Mouse (Mus musculus) liver, embryonic 13.5 days (tissue): Measurements from ENCODE around the gene Cacna1b. TPM values are rescaled to one million over a fixed set of nuclear protein-coding genes. Genes with fewer than 3 reads are reported as not detected.

Experiments
- ATAC-seq: fragments of 200-750 bp; cut with Nextera tagmentation; 2 replicates; pipeline ENCODE4 v1.8.0; 2017; ENCODE audit warnings: low read depth, mild to moderate bottlenecking, moderate number of reproducible peaks, moderate library complexity
- DNase-seq: peaks from one replicate; pipeline ENCODE4 v3.0.0; 2022
- H3K27ac ChIP-seq: fragments of 300-500 bp; sonication (generic); 2 replicates; pipeline ENCODE4 v1.5.1; 2015; ENCODE audit warnings: moderate library complexity, mild to moderate bottlenecking, inconsistent platforms
- H3K27me3 ChIP-seq: fragments of 300-500 bp; sonication (generic); 2 replicates; pipeline ENCODE4 v1.6.1; 2015; ENCODE audit warnings: mild to moderate bottlenecking, inconsistent platforms
- H3K36me3 ChIP-seq: fragments of 300-500 bp; sonication (generic); 2 replicates; pipeline ENCODE4 v1.6.1; 2015; ENCODE audit warnings: mild to moderate bottlenecking, inconsistent platforms
- H3K4me1 ChIP-seq: fragments of 300-500 bp; sonication (generic); replicated peaks from 2 replicates; pipeline ENCODE4 v1.6.1; 2015; ENCODE audit warnings: inconsistent platforms
- H3K4me2 ChIP-seq: fragments of 300-500 bp; sonication (generic); 2 replicates; pipeline ENCODE4 v1.6.1; 2015; ENCODE audit warnings: inconsistent platforms, mild to moderate bottlenecking, moderate library complexity
- H3K4me3 ChIP-seq: fragments of 300-500 bp; sonication (generic); replicated peaks from 2 replicates; pipeline ENCODE4 v1.5.1; 2015; ENCODE audit warnings: mild to moderate bottlenecking, inconsistent platforms
- H3K9ac ChIP-seq: fragments of 300-500 bp; sonication (generic); 2 replicates; pipeline ENCODE4 v1.6.1; 2015; ENCODE audit warnings: mild to moderate bottlenecking, inconsistent platforms
- H3K9me3 ChIP-seq: fragments of 300-500 bp; sonication (generic); replicated peaks from 2 replicates; pipeline ENCODE4 v1.6.1; 2016; ENCODE audit warnings: inconsistent platforms
- WGBS: fragments of 180-500 bp; shearing (Covaris S2); methylation state at CpG from one replicate; pipeline ENCODE4 v1.1.7; 2015; ENCODE audit not compliant: insufficient replicate concordance; 5-methylcytosine and 5-hydroxymethylcytosine counted together
- polyA plus RNA-seq: library from polyadenylated mRNA; unstranded; fragments of >200 nt; fragmentation: Nextera tagmentation; extraction: Ambion mirVana; gene quantifications from 2 replicates; pipeline ENCODE4 v1.2.1, GENCODE M21; 2015

Cacna1b gene
- polyA plus RNA-seq, result 0.03 and 0.15 TPM in 2 replicates

DNA sequence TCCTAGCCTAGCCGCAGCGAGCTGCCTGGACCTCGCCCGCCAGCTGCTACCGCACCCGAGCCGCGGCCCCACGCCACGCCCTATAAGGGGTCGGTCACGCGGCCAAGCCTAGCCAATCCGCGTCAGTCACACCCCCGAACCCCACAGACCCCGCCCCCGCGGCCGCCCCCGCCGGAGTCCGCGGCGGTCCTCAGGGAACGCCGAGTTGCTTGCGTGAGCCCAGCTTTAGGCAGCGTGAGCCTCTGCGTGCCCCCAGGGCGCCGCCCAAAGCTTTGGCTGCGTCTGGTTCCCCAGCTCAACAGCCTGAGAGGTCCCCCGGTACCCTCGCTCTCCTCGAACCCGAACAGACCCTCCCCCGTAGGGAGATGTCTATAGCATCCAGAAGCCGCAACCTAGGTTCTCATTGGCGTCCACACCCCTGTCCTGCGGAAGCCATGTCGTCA is at the start of gene Cacna1b:
Cacna1b (minus strand) TSS at position 38 of the 443 bp plus-strand sequence.
- Histone ChIP-seq H3K4me3 (peak within 1 kb of the TSS; percentile 55), H3K9ac (no peak within 1 kb of the TSS), H3K4me1 (peaks cover 19% of the 10 kb centered on the region), H3K27me3 (peaks cover 58% of the 10 kb centered on the region), H3K9me3 (no peaks in the 10 kb centered on the region), H3K27ac (no peak within 1 kb of the TSS), H3K36me3 (no peaks in the 10 kb centered on the region), H3K4me2 (peak within 1 kb of the TSS; percentile 75)
- DNase-seq (peak; percentile 42), ATAC-seq (peak; percentile 74)
- WGBS, result under 1% methylated on average over 37 of the region's 42 CpGs

DNA sequence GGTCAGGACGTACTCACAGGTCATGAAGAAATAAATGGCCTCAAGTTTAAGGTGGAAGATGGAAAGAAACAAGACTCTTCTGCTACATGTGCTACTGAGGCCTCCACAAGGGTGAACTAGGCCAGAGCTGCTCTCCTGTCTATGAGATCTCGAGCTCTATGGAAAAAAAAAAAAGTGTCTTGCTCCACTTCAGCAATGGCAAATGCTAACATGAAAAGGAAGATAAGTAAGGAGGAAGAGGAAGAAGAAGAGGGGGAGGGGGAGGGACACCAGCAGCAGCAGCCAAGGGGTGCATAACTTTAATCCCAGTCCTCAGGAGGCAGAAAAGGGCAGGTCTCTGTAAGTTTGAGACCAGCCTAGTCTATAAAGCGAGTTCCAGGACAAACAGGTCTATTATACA is 46.8 kb upstream of the Cacna1b start:
- no peaks in the 10 kb centered on the region for H3K27me3 ChIP-seq
- 71% methylated on average over 3 of the region's 3 CpGs for WGBS
- DNase-seq (no peak), ATAC-seq (no peak)
- no peaks in the 10 kb centered on the region for H3K9me3 ChIP-seq
- H3K36me3 ChIP-seq, result peaks cover 72% of the 10 kb centered on the region
- no peaks in the 10 kb centered on the region for H3K4me1 ChIP-seq
- no peak overlapping the region for H3K4me3 ChIP-seq
- no peak overlapping the region for H3K27ac ChIP-seq
- no peak overlapping the region for H3K4me2 ChIP-seq
- no peak overlapping the region for H3K9ac ChIP-seq

DNA sequence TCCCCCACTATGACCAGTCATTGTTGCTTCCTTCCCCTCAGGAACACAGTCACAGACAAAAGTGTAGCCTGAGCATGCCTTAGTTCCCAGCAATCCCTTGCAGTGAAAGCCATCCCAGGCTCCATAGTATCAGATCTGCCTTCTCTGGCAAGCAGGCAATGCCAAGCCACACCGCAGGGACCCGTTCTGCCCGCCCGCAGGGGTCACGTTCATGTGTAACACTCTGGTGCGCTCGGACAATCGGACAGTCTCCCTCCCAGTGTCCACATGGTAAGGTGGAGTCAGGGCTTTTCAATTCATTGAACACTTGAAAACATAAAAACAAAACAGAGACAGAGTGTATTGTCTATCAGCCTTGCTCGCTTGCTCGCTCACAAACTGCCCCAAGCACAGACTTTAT is 44.7 kb upstream of the Cacna1b start:
- no peak overlapping the region for H3K4me3 ChIP-seq
- no peak overlapping the region for H3K27ac ChIP-seq
- no peaks in the 10 kb centered on the region for H3K4me1 ChIP-seq
- H3K9me3 ChIP-seq, result no peaks in the 10 kb centered on the region
- no peaks in the 10 kb centered on the region for H3K27me3 ChIP-seq
- 90% methylated on average over 10 of the region's 10 CpGs for WGBS
- H3K36me3 ChIP-seq, result peaks cover 76% of the 10 kb centered on the region
- ATAC-seq (no peak), DNase-seq (no peak)
- no peak overlapping the region for H3K4me2 ChIP-seq
- no peak overlapping the region for H3K9ac ChIP-seq

- Histone ChIP-seq H3K36me3 (peaks cover 77% of the 10 kb centered on the region), H3K9ac (no peak overlapping the region), H3K4me1 (no peaks in the 10 kb centered on the region), H3K27ac (no peak overlapping the region), H3K27me3 (no peaks in the 10 kb centered on the region), H3K9me3 (no peaks in the 10 kb centered on the region), H3K4me2 (no peak overlapping the region), H3K4me3 (no peak overlapping the region)
- DNase-seq, result no peak
- no peak for ATAC-seq
- 78% methylated on average over 3 of the region's 3 CpGs for WGBS
Observed at GRCm38 (mm10) chr2:24807036-24807435, 44.1 kb upstream of the Cacna1b start.

DNA sequence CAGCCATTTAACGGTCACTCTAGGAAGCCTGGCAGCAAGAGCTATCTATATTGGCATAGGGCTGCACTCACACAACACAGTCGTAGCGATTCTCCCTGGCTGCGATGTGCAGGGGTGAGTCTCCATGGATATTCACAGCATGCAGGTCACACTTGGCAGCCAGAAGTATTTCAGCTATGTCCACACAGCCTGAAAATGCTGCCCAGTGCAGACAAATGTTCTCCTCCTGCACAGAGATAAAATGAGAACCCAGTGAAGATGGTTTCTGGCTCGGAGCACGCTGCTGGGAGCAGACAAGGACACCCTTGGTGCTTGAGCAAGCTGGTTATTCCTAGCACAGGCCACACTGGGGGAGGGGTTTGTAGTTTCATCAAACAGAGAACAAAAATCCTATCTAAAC is 43.2 kb upstream of the Cacna1b start:
- no peak overlapping the region for H3K9ac ChIP-seq
- 81% methylated on average over 6 of the region's 6 CpGs for WGBS
- ATAC-seq (no peak), DNase-seq (no peak)
- H3K27ac ChIP-seq, result no peak overlapping the region
- no peak overlapping the region for H3K4me2 ChIP-seq
- H3K4me1 ChIP-seq, result no peaks in the 10 kb centered on the region
- no peaks in the 10 kb centered on the region for H3K27me3 ChIP-seq
- H3K36me3 ChIP-seq, result peaks cover 85% of the 10 kb centered on the region
- H3K4me3 ChIP-seq, result no peak overlapping the region
- no peaks in the 10 kb centered on the region for H3K9me3 ChIP-seq

- Histone ChIP-seq H3K4me3 (no peak overlapping the region), H3K4me1 (no peaks in the 10 kb centered on the region), H3K9ac (no peak overlapping the region), H3K27me3 (no peaks in the 10 kb centered on the region), H3K27ac (no peak overlapping the region), H3K4me2 (no peak overlapping the region), H3K36me3 (peaks cover 87% of the 10 kb centered on the region), H3K9me3 (no peaks in the 10 kb centered on the region)
- WGBS, result 75% methylated on average over 4 of the region's 4 CpGs
- DNase-seq, result no peak
- ATAC-seq, result no peak
Observed at GRCm38 (mm10) chr2:24805621-24806020, 42.7 kb upstream of the Cacna1b start.

DNA sequence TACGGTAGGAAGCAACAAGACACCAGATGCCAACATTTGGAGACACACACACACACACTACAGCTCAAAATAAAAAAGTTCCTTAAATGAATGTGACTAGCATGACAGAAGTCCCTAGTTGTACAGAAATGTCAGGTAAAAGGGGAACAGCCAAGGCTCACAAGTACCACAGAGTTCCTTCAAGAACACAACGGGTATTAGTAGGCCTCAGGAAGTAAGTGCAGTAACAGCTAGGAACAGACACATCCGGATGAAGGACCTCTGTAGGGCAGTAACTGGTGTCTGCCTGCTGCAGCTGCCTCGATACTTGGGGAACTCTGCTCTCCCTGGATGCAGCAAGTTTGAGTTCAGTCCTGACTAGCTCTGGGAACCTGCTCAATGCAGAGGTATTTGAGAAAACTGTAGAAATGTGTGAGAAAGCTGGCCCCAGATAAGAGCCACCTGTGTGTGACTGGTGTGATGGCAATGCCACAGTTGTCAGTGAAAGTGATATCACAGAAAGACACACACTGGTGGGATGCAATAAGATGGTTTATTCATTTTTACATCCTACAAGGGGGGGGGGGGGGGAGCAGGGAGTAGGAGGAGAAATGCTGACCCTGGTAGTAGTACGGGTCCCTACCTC is 34.0 kb upstream of the Cacna1b start:
- peak; percentile 61 for ATAC-seq

GRCm38 (mm10) chr2:24787250-24787649 is 24.3 kb upstream of the Cacna1b start:
- Histone ChIP-seq H3K4me1 (no peaks in the 10 kb centered on the region), H3K27ac (no peak overlapping the region), H3K9ac (no peak overlapping the region), H3K27me3 (no peaks in the 10 kb centered on the region), H3K36me3 (peaks cover 22% of the 10 kb centered on the region), H3K4me2 (no peak overlapping the region), H3K4me3 (no peak overlapping the region), H3K9me3 (no peaks in the 10 kb centered on the region)
- no peak for ATAC-seq
- no peak for DNase-seq
- 76% methylated on average over 4 of the region's 4 CpGs for WGBS

More for the DNA sequence above, 34.0 kb upstream of the Cacna1b start:
- Histone ChIP-seq H3K4me3 (no peak overlapping the region), H3K4me1 (peaks cover 12% of the 10 kb centered on the region), H3K9ac (no peak overlapping the region), H3K9me3 (no peaks in the 10 kb centered on the region), H3K36me3 (peaks cover 74% of the 10 kb centered on the region), H3K4me2 (no peak overlapping the region), H3K27me3 (no peaks in the 10 kb centered on the region), H3K27ac (no peak overlapping the region)
- DNase-seq, result no peak
- WGBS, result 49% methylated on average over 5 of the region's 5 CpGs

GRCm38 (mm10) chr2:24781253-24781652 is 18.3 kb upstream of the Cacna1b start:
- no peak overlapping the region for H3K27ac ChIP-seq
- H3K36me3 ChIP-seq, result no peaks in the 10 kb centered on the region
- DNase-seq (no peak), ATAC-seq (no peak)
- H3K9ac ChIP-seq, result no peak overlapping the region
- H3K4me3 ChIP-seq, result no peak overlapping the region
- no peaks in the 10 kb centered on the region for H3K27me3 ChIP-seq
- H3K4me2 ChIP-seq, result no peak overlapping the region
- no peaks in the 10 kb centered on the region for H3K9me3 ChIP-seq
- WGBS, result 31% methylated on average over 4 of the region's 4 CpGs
- H3K4me1 ChIP-seq, result no peaks in the 10 kb centered on the region

- no peak overlapping the region for H3K9ac ChIP-seq
- H3K27ac ChIP-seq, result no peak overlapping the region
- no peak overlapping the region for H3K4me2 ChIP-seq
- no peaks in the 10 kb centered on the region for H3K36me3 ChIP-seq
- H3K27me3 ChIP-seq, result no peaks in the 10 kb centered on the region
- ATAC-seq, result no peak
- no peaks in the 10 kb centered on the region for H3K9me3 ChIP-seq
- H3K4me1 ChIP-seq, result no peaks in the 10 kb centered on the region
- WGBS, result 13% methylated on average over 4 of the region's 5 CpGs
- no peak overlapping the region for H3K4me3 ChIP-seq
- no peak for DNase-seq
Observed at GRCm38 (mm10) chr2:24776831-24777230, 13.9 kb upstream of the Cacna1b start.

DNA sequence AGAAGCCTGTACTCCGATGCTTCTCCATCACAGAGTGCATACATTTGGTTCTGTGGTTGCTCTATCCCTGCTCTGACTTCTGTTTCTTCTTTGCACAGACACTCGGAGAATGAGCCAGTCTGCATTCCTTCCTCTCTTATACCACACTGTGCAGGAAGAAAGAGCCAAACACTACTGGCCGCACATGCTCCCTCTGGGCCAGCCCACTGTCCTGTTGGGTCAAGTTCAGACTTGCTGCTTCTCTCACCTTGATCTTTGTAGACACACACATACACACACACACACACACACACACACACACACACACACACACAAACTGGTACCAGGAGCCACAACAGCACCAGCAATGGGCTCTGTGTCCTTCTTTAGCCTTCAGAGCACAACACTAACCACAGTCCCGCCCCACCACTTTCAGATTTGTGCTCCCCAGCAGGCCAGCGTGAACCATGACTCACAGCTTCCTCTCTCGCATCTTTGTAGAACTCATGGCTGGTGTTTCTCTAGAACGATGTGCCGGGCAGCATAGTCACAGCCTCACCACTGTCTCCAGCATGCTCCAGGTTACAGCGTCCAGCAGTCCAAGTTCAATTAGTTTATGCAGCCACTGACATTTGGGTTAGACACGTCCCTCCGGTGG is 13.1 kb upstream of the Cacna1b start:
- WGBS, result 52% methylated on average over 11 of the region's 11 CpGs

GRCm38 (mm10) chr2:24774832-24775231 is 11.9 kb upstream of the Cacna1b start:
- Histone ChIP-seq H3K9me3 (no peaks in the 10 kb centered on the region), H3K4me1 (no peaks in the 10 kb centered on the region), H3K27ac (no peak overlapping the region), H3K9ac (no peak overlapping the region), H3K27me3 (no peaks in the 10 kb centered on the region), H3K4me3 (no peak overlapping the region), H3K4me2 (no peak overlapping the region), H3K36me3 (no peaks in the 10 kb centered on the region)
- ATAC-seq (no peak), DNase-seq (no peak)
- 58% methylated on average over 7 of the region's 7 CpGs for WGBS

More for the DNA sequence above, 13.1 kb upstream of the Cacna1b start:
- Histone ChIP-seq H3K4me3 (no peak overlapping the region), H3K27me3 (no peaks in the 10 kb centered on the region), H3K4me2 (no peak overlapping the region), H3K9me3 (no peaks in the 10 kb centered on the region), H3K9ac (no peak overlapping the region), H3K4me1 (no peaks in the 10 kb centered on the region), H3K36me3 (no peaks in the 10 kb centered on the region), H3K27ac (no peak overlapping the region)
- DNase-seq, result no peak
- no peak for ATAC-seq
